10 mouse cellular contexts compared by ENCODE assay signal in the genomic region with DNA sequence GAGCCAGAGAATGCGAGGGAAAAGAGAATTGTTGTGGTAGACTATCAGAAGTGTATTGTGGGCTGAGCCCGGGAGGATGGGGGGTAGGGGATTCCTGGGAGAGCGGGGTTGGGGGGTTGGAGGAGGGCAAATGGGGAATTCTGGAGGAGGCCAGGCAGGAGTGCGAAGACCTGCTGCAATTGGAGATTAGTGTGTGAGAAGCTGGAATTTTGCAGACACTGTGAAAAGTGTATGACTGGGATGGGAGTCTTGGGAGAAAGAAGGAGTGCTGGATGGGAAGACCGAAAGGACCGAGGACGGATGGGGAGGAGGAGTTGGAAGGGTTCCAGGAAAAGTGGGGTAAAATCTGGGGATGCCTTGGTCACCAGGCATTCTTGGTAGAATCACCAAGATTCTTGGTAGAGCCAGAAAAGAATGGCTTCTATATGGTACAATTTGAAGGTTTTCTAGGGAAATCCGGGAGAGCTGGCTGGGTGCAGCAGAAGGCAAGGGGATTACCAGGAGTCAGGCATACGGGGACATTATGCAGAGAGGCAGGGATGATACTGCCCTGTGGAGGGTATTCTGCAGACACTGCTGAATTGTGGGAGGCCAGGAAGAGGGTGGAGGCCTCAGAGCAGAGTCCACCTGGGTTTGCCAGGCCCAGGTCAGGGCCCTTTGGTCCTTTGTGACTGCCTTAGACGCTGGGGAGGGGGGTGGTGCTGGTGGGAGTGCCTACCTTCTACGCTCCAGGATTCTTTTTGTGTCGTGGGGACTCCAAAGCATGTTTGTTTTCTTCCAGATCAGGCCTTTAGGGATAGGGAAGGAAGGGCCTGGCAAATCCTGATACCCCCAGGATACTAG. TPM values are rescaled to one million over a fixed set of nuclear protein-coding genes. Genes with fewer than 3 reads are reported as not detected.
A peak's percentile ranks its signal among the peaks of the same experiment; 100 is the strongest.
DNase-seq lines count a peak whose midpoint lies in the region; ATAC-seq and TF ChIP-seq lines count a peak whose summit lies in the region.
"Had no signal": no experiment of that assay in that cellular context is flagged by ENCODE, and none has a peak within 500 bp of the region (broad histone marks: within the 10 kb centered on the region; RNA-seq: fewer than 3 reads in every experiment).

No protein-coding gene starts in this region.

- H3K4me2 ChIP-seq in heart, embryonic 13.5 days, result peak overlapping the region; percentile 92
- H3K4me2 ChIP-seq in kidney, embryonic 15.5 days, result peak overlapping the region; percentile 83
- H3K4me2 ChIP-seq in myocyte (ENCODE audit: low read depth), result peak overlapping the region; percentile 96

- DNase-seq in heart, adult 9 months (ENCODE audit: low spot score in 2 of 2), result no peak
- DNase-seq in forebrain, embryonic 10.5 days (ENCODE audit: extremely low spot score, low spot score), result no peak
- no peak for DNase-seq in adrenal gland, postnatal 4 days (ENCODE audit: low spot score in 2 of 2)
- no peak for DNase-seq in left cerebral cortex, adult 9 months (ENCODE audit: low spot score in 2 of 2)
- DNase-seq in urinary bladder, postnatal 4 days (ENCODE audit: low spot score in 2 of 2), result no peak

- H3K36me3 ChIP-seq in heart, embryonic 13.5 days, result no peaks in the 10 kb centered on the region
- peaks cover 30% of the 10 kb centered on the region for H3K36me3 ChIP-seq in forebrain, embryonic 10.5 days (replicated peaks)
- H3K36me3 ChIP-seq in kidney, embryonic 15.5 days, result peaks cover 20% of the 10 kb centered on the region
- no peaks in the 10 kb centered on the region for H3K36me3 ChIP-seq in myocyte (ENCODE audit: control insufficient read depth, insufficient read depth)

- H3ac ChIP-seq in myocyte (ENCODE audit: control insufficient read depth, insufficient read length), result no peak overlapping the region

- no peaks in the 10 kb centered on the region for H3K9me3 ChIP-seq in heart, embryonic 13.5 days
- no peaks in the 10 kb centered on the region for H3K9me3 ChIP-seq in forebrain, embryonic 10.5 days
- H3K9me3 ChIP-seq in kidney, embryonic 15.5 days (replicated peaks), result no peaks in the 10 kb centered on the region

- no peak overlapping the region for H3K27ac ChIP-seq in heart, embryonic 13.5 days (replicated peaks)
- H3K27ac ChIP-seq in forebrain, embryonic 10.5 days, result peak overlapping the region; percentile 91
- H3K27ac ChIP-seq in kidney, embryonic 15.5 days, result peak overlapping the region; percentile 84

- no peak for ATAC-seq in heart, embryonic 13.5 days (ENCODE audit: extremely low read depth, insufficient number of reproducible peaks, low FRiP score, low TSS enrichment)
- ATAC-seq in kidney, embryonic 15.5 days (replicated peaks; ENCODE audit: low FRiP score), result peak; percentile 8; the same call in 1 of the 2 replicates

- no peak for TF ChIP-seq POLR2A in myocyte (IDR thresholded peaks at IDR 0.05; ENCODE audit: insufficient read length, low read depth)

- H3K4me1 ChIP-seq in heart, embryonic 13.5 days, result peaks cover 28% of the 10 kb centered on the region
- H3K4me1 ChIP-seq in forebrain, embryonic 10.5 days, result peaks cover 70% of the 10 kb centered on the region
- H3K4me1 ChIP-seq in kidney, embryonic 15.5 days, result peaks cover 55% of the 10 kb centered on the region

- peak overlapping the region; percentile 64 for H3K4me3 ChIP-seq in heart, embryonic 13.5 days
- H3K4me3 ChIP-seq in forebrain, embryonic 10.5 days, result peak overlapping the region; percentile 77
- peak overlapping the region; percentile 71 for H3K4me3 ChIP-seq in kidney, embryonic 15.5 days (replicated peaks)
- H3K4me3 ChIP-seq in myocyte, result peak overlapping the region; percentile 29

- 9% methylated on average over 12 of the region's 12 CpGs for WGBS in heart, embryonic 13.5 days
- WGBS in forebrain, embryonic 10.5 days, result under 1% methylated on average over 12 of the region's 12 CpGs
- WGBS in kidney, embryonic 15.5 days, result 5% methylated on average over 12 of the region's 12 CpGs

- no peaks in the 10 kb centered on the region for H3K79me2 ChIP-seq in myocyte (ENCODE audit: control insufficient read depth, insufficient read depth)

- peak overlapping the region; percentile 78 for H3K9ac ChIP-seq in heart, embryonic 13.5 days
- H3K9ac ChIP-seq in kidney, embryonic 15.5 days, result peak overlapping the region; percentile 55

- peaks cover 30% of the 10 kb centered on the region for H3K27me3 ChIP-seq in heart, embryonic 13.5 days (replicated peaks)
- peaks cover 21% of the 10 kb centered on the region for H3K27me3 ChIP-seq in forebrain, embryonic 10.5 days (ENCODE audit: poor library complexity, severe bottlenecking)
- H3K27me3 ChIP-seq in kidney, embryonic 15.5 days, result no peaks in the 10 kb centered on the region
- no peaks in the 10 kb centered on the region for H3K27me3 ChIP-seq in myocyte (ENCODE audit: control insufficient read depth, insufficient read depth, insufficient read length)

TF ChIP-seq in myocyte, 11 proteins besides CTCF, POLR2A, EP300 and RAD21:
- no peak for TF ChIP-seq SRF (IDR thresholded peaks at IDR 0.05; ENCODE audit: control insufficient read depth, insufficient read length, low read depth)
- TF ChIP-seq POLR2AphosphoS2 (IDR thresholded peaks at IDR 0.05; ENCODE audit: insufficient read length, low read depth), result no peak
- TF ChIP-seq MYOD1 (IDR thresholded peaks at IDR 0.05; ENCODE audit: control insufficient read depth in 1 of 3, insufficient read length in 2 of 3, low read depth in 2 of 3), result no peak
- no peak for TF ChIP-seq TCF3 (IDR thresholded peaks at IDR 0.05; ENCODE audit: insufficient read length, low read depth)
- TF ChIP-seq REST (IDR thresholded peaks at IDR 0.05; ENCODE audit: insufficient read depth, insufficient read length), result no peak
- TF ChIP-seq MYOG (IDR thresholded peaks at IDR 0.05; ENCODE audit: control insufficient read depth in 1 of 3, insufficient read depth in 1 of 3, insufficient read length in 2 of 3, low read depth in 2 of 3), result no peak
- no peak for TF ChIP-seq CEBPB (IDR thresholded peaks at IDR 0.05; ENCODE audit: insufficient read depth, poor library complexity, severe bottlenecking)
- TF ChIP-seq MAX (IDR thresholded peaks at IDR 0.05; ENCODE audit: low read depth), result no peak
- no peak for TF ChIP-seq USF1 (IDR thresholded peaks at IDR 0.05; ENCODE audit: low read depth)
- TF ChIP-seq E2F4 (IDR thresholded peaks at IDR 0.05; ENCODE audit: insufficient read depth), result no peak
- no peak for TF ChIP-seq TCF12 (IDR thresholded peaks at IDR 0.05; ENCODE audit: insufficient read depth, poor library complexity, severe bottlenecking)

RNA-seq across cellular contexts. Expression of gene Igsf9, which starts 1.2 kb away (rescaled TPM):
- 9.2 and 9.6 TPM in 2 replicates for polyA plus RNA-seq in heart, embryonic 13.5 days (2015; fragmentation: Nextera tagmentation; extraction: Ambion mirVana)
- 81.7 and 82.5 TPM in 2 replicates for polyA plus RNA-seq in forebrain, embryonic 10.5 days (2016; fragmentation: Nextera tagmentation; extraction: Ambion mirVana)
- polyA plus RNA-seq in kidney, embryonic 15.5 days (2015; fragmentation: Nextera tagmentation; extraction: Ambion mirVana), result 45.0 and 46.0 TPM in 2 replicates
- polyA plus RNA-seq in myocyte (2012; fragmentation: generic; extraction: Trizol), result 0.77 TPM
- total RNA-seq in adrenal gland, postnatal 4 days (2021), result 10 to 100 TPM in 1 of 2 experiments, 1 to 10 TPM in 1; 6.0 to 10.6 TPM

RNA-seq across cellular contexts. Expression of gene Slamf9, which starts 7.6 kb away (rescaled TPM):
- 1.2 and 1.3 TPM in 2 replicates for polyA plus RNA-seq in heart, embryonic 13.5 days (2015; fragmentation: Nextera tagmentation; extraction: Ambion mirVana)
- not detected in 2 replicates for polyA plus RNA-seq in forebrain, embryonic 10.5 days (2016; fragmentation: Nextera tagmentation; extraction: Ambion mirVana)
- polyA plus RNA-seq in kidney, embryonic 15.5 days (2015; fragmentation: Nextera tagmentation; extraction: Ambion mirVana), result 0.73 and 1.1 TPM in 2 replicates
- 4.7 TPM for polyA plus RNA-seq in myocyte (2012; fragmentation: generic; extraction: Trizol)
- 1 to 10 TPM; 1.1 to 1.2 TPM for total RNA-seq in adrenal gland, postnatal 4 days (2021)
- total RNA-seq: hematopoietic stem cell, adult 5-6 weeks; MEL had no signal

RNA-seq across cellular contexts. Expression of gene Tagln2, which starts 17.1 kb away (rescaled TPM):
- 312 and 327 TPM in 2 replicates for polyA plus RNA-seq in heart, embryonic 13.5 days (2015; fragmentation: Nextera tagmentation; extraction: Ambion mirVana)
- 69.7 and 71.1 TPM in 2 replicates for polyA plus RNA-seq in forebrain, embryonic 10.5 days (2016; fragmentation: Nextera tagmentation; extraction: Ambion mirVana)
- 246 and 251 TPM in 2 replicates for polyA plus RNA-seq in kidney, embryonic 15.5 days (2015; fragmentation: Nextera tagmentation; extraction: Ambion mirVana)
- 393 TPM for polyA plus RNA-seq in myocyte (2012; fragmentation: generic; extraction: Trizol)
- total RNA-seq in adrenal gland, postnatal 4 days (2021), result 100 to 1,000 TPM; 143 to 153 TPM

RNA-seq across cellular contexts. Expression of gene Cfap45, which starts 37.9 kb away (rescaled TPM):
- polyA plus RNA-seq in heart, embryonic 13.5 days (2015; fragmentation: Nextera tagmentation; extraction: Ambion mirVana), result 1.9 and 2.4 TPM in 2 replicates
- 1.4 and 1.6 TPM in 2 replicates for polyA plus RNA-seq in forebrain, embryonic 10.5 days (2016; fragmentation: Nextera tagmentation; extraction: Ambion mirVana)
- 1.4 and 2.2 TPM in 2 replicates for polyA plus RNA-seq in kidney, embryonic 15.5 days (2015; fragmentation: Nextera tagmentation; extraction: Ambion mirVana)
- polyA plus RNA-seq in myocyte (2012; fragmentation: generic; extraction: Trizol), result not detected
- total RNA-seq in adrenal gland, postnatal 4 days (2021), result 1 to 10 TPM; 2.0 to 2.1 TPM
- total RNA-seq: MEL had no signal
